Mouse (Mus musculus): ENCODE data around the gene 1190005I06Rik.
A peak's percentile ranks its signal among the peaks of the same experiment; 100 is the strongest.

1190005I06Rik gene

GRCm38 (mm10) chr8:120572534-120572933 lies 74.9 kb downstream of the 1190005I06Rik start:
- no peak for DNase-seq

GRCm38 (mm10) chr8:120571561-120571960 lies 75.9 kb downstream of the 1190005I06Rik start:
- DNase-seq, result no peak

GRCm38 (mm10) chr8:120569939-120570715 lies 77.3 kb downstream of the 1190005I06Rik start:
- DNase-seq, result peak; percentile 77

GRCm38 (mm10) chr8:120569123-120569522 lies 78.3 kb downstream of the 1190005I06Rik start:
- no peak for DNase-seq

- no peak for DNase-seq
These were observed 79.2 kb downstream of the 1190005I06Rik start for GRCm38 (mm10) chr8:120568164-120568798.

GRCm38 (mm10) chr8:120567731-120568130 lies 79.7 kb downstream of the 1190005I06Rik start:
- no peak for DNase-seq

- no peak for DNase-seq
These were observed 80.8 kb downstream of the 1190005I06Rik start for GRCm38 (mm10) chr8:120566681-120567080.

GRCm38 (mm10) chr8:120565151-120565711 lies 82.2 kb downstream of the 1190005I06Rik start:
- peak; percentile 87 for DNase-seq

- DNase-seq, result peak; percentile 92
These were observed 83.3 kb downstream of the 1190005I06Rik start for GRCm38 (mm10) chr8:120563851-120564837.

GRCm38 (mm10) chr8:120563348-120563724 lies 84.1 kb downstream of the 1190005I06Rik start:
- peak; percentile 84 for DNase-seq

- no peak for DNase-seq
These were observed 84.6 kb downstream of the 1190005I06Rik start for GRCm38 (mm10) chr8:120562680-120563347.

GRCm38 (mm10) chr8:120561539-120562435 lies 85.6 kb downstream of the 1190005I06Rik start:
- peak; percentile 41 for DNase-seq

GRCm38 (mm10) chr8:120560535-120560934 lies 86.9 kb downstream of the 1190005I06Rik start:
- DNase-seq, result no peak

GRCm38 (mm10) chr8:120559654-120560053 lies 87.8 kb downstream of the 1190005I06Rik start:
- DNase-seq, result peak; percentile 88

All from retina, postnatal 1 day (tissue).